Mouse (Mus musculus) hindbrain, embryonic 15.5 days (tissue): ENCODE results near the gene Stx12. TPM values are rescaled to one million over a fixed set of nuclear protein-coding genes. Genes with fewer than 3 reads are reported as not detected.

ENCODE experiments used
- ATAC-seq: fragments of 200-750 bp; cut with Nextera tagmentation; 2 replicates; pipeline ENCODE4 v1.8.0; 2017; ENCODE audit warnings: low read depth, moderate number of reproducible peaks, moderate TSS enrichment; ENCODE audit not compliant: low FRiP score
- H3K27ac ChIP-seq: fragments of 300-500 bp; sonication (generic); replicated peaks from 2 replicates; pipeline ENCODE4 v1.5.1; 2015; ENCODE audit warnings: mild to moderate bottlenecking, inconsistent platforms
- H3K27me3 ChIP-seq: fragments of 300-500 bp; sonication (generic); 2 replicates; pipeline ENCODE4 v1.6.1; 2015; ENCODE audit warnings: control low read depth, inconsistent platforms
- H3K36me3 ChIP-seq: fragments of 300-500 bp; sonication (generic); 2 replicates; pipeline ENCODE4 v1.6.1; 2015; ENCODE audit warnings: control low read depth, inconsistent platforms
- H3K4me1 ChIP-seq: fragments of 300-500 bp; sonication (generic); replicated peaks from 2 replicates; pipeline ENCODE4 v1.6.1; 2015; ENCODE audit warnings: control low read depth, inconsistent platforms
- H3K4me2 ChIP-seq: fragments of 300-500 bp; sonication (generic); 2 replicates; pipeline ENCODE4 v1.6.1; 2015; ENCODE audit warnings: moderate library complexity, mild to moderate bottlenecking, inconsistent platforms
- H3K4me3 ChIP-seq: fragments of 300-500 bp; sonication (generic); 2 replicates; pipeline ENCODE4 v1.5.1; 2015; ENCODE audit warnings: mild to moderate bottlenecking, inconsistent platforms
- H3K9ac ChIP-seq: fragments of 300-500 bp; sonication (generic); 2 replicates; pipeline ENCODE4 v1.6.1; 2015; ENCODE audit warnings: inconsistent platforms
- H3K9me3 ChIP-seq: fragments of 300-500 bp; sonication (generic); 2 replicates; pipeline ENCODE4 v1.6.1; 2016; ENCODE audit warnings: control low read depth, inconsistent platforms
- WGBS: fragments of 180-500 bp; shearing (Covaris S2); methylation state at CpG from one replicate; pipeline ENCODE4 v1.1.7; 2015; 5-methylcytosine and 5-hydroxymethylcytosine counted together
- polyA plus RNA-seq: library from polyadenylated mRNA; unstranded; fragments of >200 nt; fragmentation: Nextera tagmentation; extraction: Ambion mirVana; gene quantifications from 2 replicates; pipeline ENCODE4 v1.2.1, GENCODE M21; 2015

Stx12 gene
- polyA plus RNA-seq, 1 experiment from 2014 or later: 145 TPM

- Histone ChIP-seq H3K27ac (peak within 1 kb of the TSS; percentile 92), H3K9ac (peak within 1 kb of the TSS; percentile 67), H3K9me3 (no peaks in the 10 kb centered on the region), H3K4me2 (peak within 1 kb of the TSS; percentile 82), H3K27me3 (no peaks in the 10 kb centered on the region), H3K4me1 (peaks cover 18% of the 10 kb centered on the region), H3K36me3 (peaks cover 26% of the 10 kb centered on the region), H3K4me3 (peak within 1 kb of the TSS; percentile 61)
- WGBS: under 1% methylated on average over 40 of the region's 40 CpGs
- ATAC-seq: peak; percentile 98
These were observed 41.2 kb downstream of the Stx12 start, which contains the start of gene Ppp1r8 for GRCm38 (mm10) chr4:132842970-132843704. Ppp1r8 (minus strand) TSS chr4:132843169.

GRCm38 (mm10) chr4:132842281-132842906 lies 41.9 kb downstream of the Stx12 start:
- H3K4me3 ChIP-seq: peak overlapping the region; percentile 61
- no peaks in the 10 kb centered on the region for H3K27me3 ChIP-seq
- H3K4me2 ChIP-seq: peak overlapping the region; percentile 82
- under 1% methylated on average over 30 of the region's 30 CpGs for WGBS
- peak overlapping the region; percentile 67 for H3K9ac ChIP-seq
- H3K9me3 ChIP-seq: no peaks in the 10 kb centered on the region
- ATAC-seq: peak; percentile 53
- peaks cover 18% of the 10 kb centered on the region for H3K4me1 ChIP-seq
- H3K27ac ChIP-seq: peak overlapping the region; percentile 92
- peaks cover 27% of the 10 kb centered on the region for H3K36me3 ChIP-seq

GRCm38 (mm10) chr4:132841493-132841892 lies 42.8 kb downstream of the Stx12 start:
- 92% methylated on average over 3 of the region's 3 CpGs for WGBS

GRCm38 (mm10) chr4:132823614-132824366 lies 60.5 kb downstream of the Stx12 start:
- peaks cover 3% of the 10 kb centered on the region; the same call in 1 of the 2 replicates for H3K9me3 ChIP-seq
- WGBS: 73% methylated on average over 8 of the region's 8 CpGs
- H3K27me3 ChIP-seq: no peaks in the 10 kb centered on the region
- H3K27ac ChIP-seq: no peak overlapping the region
- no peak overlapping the region for H3K4me3 ChIP-seq
- no peak overlapping the region for H3K9ac ChIP-seq
- H3K36me3 ChIP-seq: peaks cover 40% of the 10 kb centered on the region
- H3K4me1 ChIP-seq: no peaks in the 10 kb centered on the region
- ATAC-seq: no peak
- H3K4me2 ChIP-seq: no peak overlapping the region

More at GRCm38 (mm10) chr4:132841493-132841892, 42.8 kb downstream of the Stx12 start:
- Histone ChIP-seq H3K9me3 (no peaks in the 10 kb centered on the region), H3K27ac (no peak overlapping the region), H3K4me3 (peak overlapping the region; percentile 61), H3K27me3 (no peaks in the 10 kb centered on the region), H3K4me1 (peaks cover 18% of the 10 kb centered on the region), H3K4me2 (peak overlapping the region; percentile 82), H3K36me3 (peaks cover 35% of the 10 kb centered on the region), H3K9ac (peak overlapping the region; percentile 67; the same call in 1 of the 2 replicates)
- no peak for ATAC-seq

GRCm38 (mm10) chr4:132818442-132818841 lies 65.9 kb downstream of the Stx12 start:
- H3K4me2 ChIP-seq: no peak overlapping the region
- no peaks in the 10 kb centered on the region for H3K36me3 ChIP-seq
- no peak overlapping the region for H3K9ac ChIP-seq
- 51% methylated on average over 2 of the region's 2 CpGs for WGBS
- ATAC-seq: no peak
- H3K27me3 ChIP-seq: no peaks in the 10 kb centered on the region
- H3K27ac ChIP-seq: no peak overlapping the region
- no peaks in the 10 kb centered on the region for H3K4me1 ChIP-seq
- no peak overlapping the region for H3K4me3 ChIP-seq
- H3K9me3 ChIP-seq: peaks cover 3% of the 10 kb centered on the region; the same call in 1 of the 2 replicates

GRCm38 (mm10) chr4:132816855-132817254 lies 67.5 kb downstream of the Stx12 start:
- Histone ChIP-seq H3K9me3 (peaks cover 3% of the 10 kb centered on the region; the same call in 1 of the 2 replicates), H3K9ac (no peak overlapping the region), H3K27ac (no peak overlapping the region), H3K36me3 (no peaks in the 10 kb centered on the region), H3K4me1 (no peaks in the 10 kb centered on the region), H3K4me3 (no peak overlapping the region), H3K4me2 (no peak overlapping the region), H3K27me3 (no peaks in the 10 kb centered on the region)
- 72% methylated on average over 2 of the region's 2 CpGs for WGBS
- no peak for ATAC-seq

- Histone ChIP-seq H3K27ac (no peak overlapping the region), H3K9ac (no peak overlapping the region), H3K4me1 (no peaks in the 10 kb centered on the region), H3K9me3 (peaks cover 3% of the 10 kb centered on the region; the same call in 1 of the 2 replicates), H3K36me3 (no peaks in the 10 kb centered on the region), H3K4me2 (no peak overlapping the region), H3K4me3 (no peak overlapping the region), H3K27me3 (no peaks in the 10 kb centered on the region)
- no peak for ATAC-seq
- 89% methylated on average over 7 of the region's 7 CpGs for WGBS
These were observed 67.9 kb downstream of the Stx12 start for GRCm38 (mm10) chr4:132816404-132816803.

- no peak overlapping the region for H3K27ac ChIP-seq
- H3K9ac ChIP-seq: no peak overlapping the region
- H3K4me2 ChIP-seq: no peak overlapping the region
- WGBS: 88% methylated on average over 5 of the region's 5 CpGs
- no peaks in the 10 kb centered on the region for H3K9me3 ChIP-seq
- ATAC-seq: no peak
- H3K4me3 ChIP-seq: no peak overlapping the region
- no peaks in the 10 kb centered on the region for H3K4me1 ChIP-seq
- no peaks in the 10 kb centered on the region for H3K36me3 ChIP-seq
- H3K27me3 ChIP-seq: no peaks in the 10 kb centered on the region
These were observed 74.7 kb downstream of the Stx12 start for GRCm38 (mm10) chr4:132809621-132810020.

GRCm38 (mm10) chr4:132807771-132808641 lies 76.3 kb downstream of the Stx12 start:
- H3K9me3 ChIP-seq: no peaks in the 10 kb centered on the region
- H3K4me1 ChIP-seq: no peaks in the 10 kb centered on the region
- H3K27me3 ChIP-seq: no peaks in the 10 kb centered on the region
- H3K27ac ChIP-seq: no peak overlapping the region
- ATAC-seq: no peak
- no peak overlapping the region for H3K4me3 ChIP-seq
- 73% methylated on average over 5 of the region's 5 CpGs for WGBS
- no peak overlapping the region for H3K4me2 ChIP-seq
- H3K36me3 ChIP-seq: no peaks in the 10 kb centered on the region
- H3K9ac ChIP-seq: no peak overlapping the region

GRCm38 (mm10) chr4:132806620-132807191 lies 77.6 kb downstream of the Stx12 start:
- H3K27ac ChIP-seq: no peak overlapping the region
- H3K4me2 ChIP-seq: no peak overlapping the region
- no peaks in the 10 kb centered on the region for H3K36me3 ChIP-seq
- no peaks in the 10 kb centered on the region for H3K9me3 ChIP-seq
- no peak overlapping the region for H3K9ac ChIP-seq
- no peaks in the 10 kb centered on the region for H3K27me3 ChIP-seq
- WGBS: 91% methylated on average over 7 of the region's 7 CpGs
- no peak for ATAC-seq
- H3K4me3 ChIP-seq: no peak overlapping the region
- no peaks in the 10 kb centered on the region for H3K4me1 ChIP-seq

GRCm38 (mm10) chr4:132805599-132806197 lies 78.6 kb downstream of the Stx12 start:
- no peak for ATAC-seq
- WGBS: 88% methylated on average over 12 of the region's 12 CpGs

More at GRCm38 (mm10) chr4:132805599-132806197, 78.6 kb downstream of the Stx12 start:
- H3K27me3 ChIP-seq: no peaks in the 10 kb centered on the region
- no peaks in the 10 kb centered on the region for H3K4me1 ChIP-seq
- no peaks in the 10 kb centered on the region for H3K36me3 ChIP-seq
- no peak overlapping the region for H3K4me3 ChIP-seq
- no peak overlapping the region for H3K4me2 ChIP-seq
- no peak overlapping the region for H3K27ac ChIP-seq
- H3K9me3 ChIP-seq: no peaks in the 10 kb centered on the region
- no peak overlapping the region for H3K9ac ChIP-seq
